Mouse (Mus musculus) c-Kit-positive CD71-positive TER-119-positive erythroid progenitor cells, embryonic 14.5 days (primary cell): ENCODE results near the gene Thada.

Experiments
- DNase-seq: peaks from one replicate; pipeline ENCODE4 v3.0.0-alpha.2; 2013; ENCODE audit warnings: low spot score

Thada gene

GRCm38 (mm10) chr17:84474312-84474711, 8.3 kb upstream of the Thada start:
- no peak for DNase-seq

GRCm38 (mm10) chr17:84435012-84435411, 31.0 kb downstream of the Thada start:
- DNase-seq = no peak

DNA sequence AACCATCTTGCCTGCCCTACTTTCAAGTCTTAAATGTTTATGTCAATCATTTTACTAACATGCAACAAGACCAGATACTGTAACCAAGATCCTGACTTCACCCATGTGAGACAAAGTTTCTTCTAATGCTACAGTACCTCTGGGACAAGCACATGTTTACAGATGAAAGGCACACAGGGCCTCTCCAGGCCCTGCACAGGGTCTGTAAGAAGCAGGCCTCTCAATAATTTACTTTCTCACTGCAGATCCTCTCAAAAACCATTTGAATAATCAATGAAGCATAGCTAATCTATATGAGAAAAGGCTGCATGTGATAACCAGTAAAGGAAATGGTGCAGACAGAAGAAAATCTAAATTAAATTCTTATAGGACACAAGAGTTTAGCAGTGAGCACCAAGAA, 31.8 kb downstream of the Thada start:
- no peak for DNase-seq

- DNase-seq = no peak
Measured at GRCm38 (mm10) chr17:84431991-84432390, 34.0 kb downstream of the Thada start.

- no peak for DNase-seq
Measured at GRCm38 (mm10) chr17:84424258-84424657, 41.7 kb downstream of the Thada start.

DNA sequence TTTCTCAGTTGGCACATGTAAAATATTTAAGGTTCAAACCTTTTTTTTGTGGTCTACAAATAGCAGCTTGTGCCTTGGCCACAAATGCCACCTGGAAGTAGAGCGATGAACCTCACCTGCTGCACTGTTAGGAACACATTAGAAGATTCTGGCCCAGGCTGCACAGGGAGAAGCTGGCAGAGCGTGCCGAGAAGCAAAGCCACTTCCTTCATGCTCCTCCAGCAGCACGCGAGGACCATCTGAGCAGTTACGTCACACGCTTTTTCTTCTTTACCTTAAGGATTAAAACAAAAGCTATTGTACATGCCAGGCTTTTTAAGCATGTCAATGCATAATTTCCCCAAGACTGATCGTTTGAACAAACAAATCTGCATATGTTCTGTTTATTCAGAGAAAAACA, 43.1 kb downstream of the Thada start:
- DNase-seq = no peak

DNA sequence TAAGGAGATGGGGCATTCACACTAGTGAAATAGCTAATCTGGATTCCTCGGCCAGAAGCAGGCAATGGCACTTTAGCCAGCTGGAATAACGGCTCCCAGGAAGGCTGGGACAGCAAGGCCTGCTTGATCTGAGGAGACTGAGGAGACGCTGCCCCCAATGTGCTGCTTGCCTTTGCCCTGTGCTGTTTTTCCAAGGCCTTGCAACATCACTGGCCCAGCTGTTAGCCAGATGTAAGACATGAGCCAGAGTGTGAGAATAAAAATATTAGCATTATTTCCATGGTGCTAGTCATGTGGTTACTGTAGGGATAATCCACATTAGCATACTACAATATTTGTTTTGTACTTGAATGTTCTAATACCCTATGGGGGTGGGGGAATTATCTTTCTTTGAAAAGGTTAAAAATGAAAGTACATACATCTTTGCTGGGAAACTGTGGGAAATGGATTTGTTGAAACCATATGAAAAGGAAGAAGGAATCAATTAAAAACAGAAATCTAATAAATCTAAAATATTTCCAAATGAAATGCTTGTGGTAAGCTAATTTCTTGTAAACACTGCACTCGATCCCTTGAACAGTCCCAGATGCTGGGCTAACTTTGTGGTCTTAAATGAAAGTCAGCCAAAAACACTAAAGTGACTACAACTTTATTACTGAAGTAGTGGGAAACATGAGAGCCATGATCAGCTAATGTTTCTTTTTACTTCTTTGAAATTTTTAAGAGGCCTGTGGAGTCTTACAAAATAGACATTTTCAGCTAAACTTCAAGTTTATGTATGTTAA, 43.8 kb downstream of the Thada start:
- no peak for DNase-seq

DNA sequence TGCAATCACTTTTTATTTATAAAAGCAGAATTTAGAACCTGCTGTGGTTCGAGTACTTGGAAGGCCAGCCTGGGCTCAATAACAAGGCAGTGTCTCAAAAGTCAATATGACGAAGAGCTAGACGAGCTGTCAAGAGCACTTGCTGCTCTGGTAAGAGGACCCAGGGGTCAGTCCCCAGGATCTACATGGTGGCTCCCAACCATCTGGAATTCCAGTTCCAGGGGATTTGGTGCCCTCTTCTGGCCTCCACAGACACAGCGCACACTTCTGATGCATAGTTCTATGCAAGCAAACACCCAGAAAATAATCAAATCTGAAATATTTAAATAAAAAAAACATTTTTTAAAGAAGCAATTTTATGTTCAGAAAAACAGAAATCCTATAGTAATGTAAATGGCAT, 45.0 kb downstream of the Thada start:
- DNase-seq = no peak

- DNase-seq = no peak
Measured at GRCm38 (mm10) chr17:84420276-84420639, 45.7 kb downstream of the Thada start.

GRCm38 (mm10) chr17:84419326-84420275, 46.4 kb downstream of the Thada start:
- no peak for DNase-seq

DNA sequence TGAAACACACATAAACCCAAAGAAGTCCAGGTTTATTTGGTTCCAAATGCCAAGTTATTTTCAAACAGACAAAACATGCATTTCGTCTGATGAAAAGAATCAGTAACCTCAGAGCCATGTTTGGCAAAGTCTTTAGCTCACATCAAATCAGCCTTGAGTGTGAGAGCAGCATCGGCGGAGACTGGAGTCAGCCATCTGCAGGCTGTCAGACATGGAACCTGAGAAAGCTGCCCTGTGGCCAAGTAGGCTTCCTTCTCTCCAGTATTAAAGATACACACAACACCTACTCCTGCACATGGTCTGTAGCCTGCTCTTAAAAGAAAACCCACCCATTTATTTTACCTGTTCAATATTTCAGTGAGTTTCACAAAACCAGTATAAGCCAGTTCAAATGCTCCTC, 50.1 kb downstream of the Thada start:
- DNase-seq = no peak

- no peak for DNase-seq
Measured at GRCm38 (mm10) chr17:84408731-84409130, 57.3 kb downstream of the Thada start.

DNA sequence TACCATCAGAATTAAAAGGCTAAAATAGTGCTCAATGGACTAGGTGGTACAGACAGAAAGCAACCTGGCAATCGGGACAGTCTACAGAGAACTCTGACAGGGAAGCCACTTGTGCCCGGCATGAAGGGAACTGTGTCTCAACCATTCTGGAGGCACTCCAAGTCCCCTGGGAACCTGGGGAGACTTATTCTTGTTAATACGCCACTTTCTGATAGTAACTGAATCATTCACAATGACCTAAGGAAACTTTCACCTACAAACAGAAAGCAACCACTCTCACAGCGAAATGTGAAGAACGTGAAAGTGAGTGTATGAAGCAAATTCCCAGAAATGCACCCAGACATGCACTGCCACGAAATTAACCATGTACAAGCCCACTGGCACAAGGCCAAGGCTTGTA, 60.4 kb downstream of the Thada start:
- DNase-seq = no peak

- no peak for DNase-seq
Measured at GRCm38 (mm10) chr17:84401796-84402195, 64.2 kb downstream of the Thada start.

DNA sequence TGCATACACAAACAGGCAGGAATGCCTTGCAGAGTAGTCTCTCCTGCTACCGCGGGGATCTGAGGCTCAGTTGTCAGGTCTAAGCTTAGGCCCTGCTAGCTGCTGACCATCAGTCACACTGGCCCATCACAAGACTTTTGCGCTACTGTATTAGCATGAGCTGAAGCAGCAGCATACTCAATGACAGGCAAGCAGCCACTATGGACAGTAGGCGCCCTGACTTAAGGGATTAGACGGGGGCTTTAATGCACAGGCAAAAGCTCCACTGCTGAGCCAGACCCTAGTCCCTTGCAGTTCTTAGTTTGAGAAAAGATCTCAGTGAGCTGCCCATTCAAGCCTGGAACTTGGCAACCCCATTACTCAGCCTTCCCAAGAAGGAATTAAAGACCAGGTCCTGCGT, 66.6 kb downstream of the Thada start:
- DNase-seq = no peak

GRCm38 (mm10) chr17:84390026-84390425, 76.0 kb downstream of the Thada start:
- DNase-seq = no peak

DNA sequence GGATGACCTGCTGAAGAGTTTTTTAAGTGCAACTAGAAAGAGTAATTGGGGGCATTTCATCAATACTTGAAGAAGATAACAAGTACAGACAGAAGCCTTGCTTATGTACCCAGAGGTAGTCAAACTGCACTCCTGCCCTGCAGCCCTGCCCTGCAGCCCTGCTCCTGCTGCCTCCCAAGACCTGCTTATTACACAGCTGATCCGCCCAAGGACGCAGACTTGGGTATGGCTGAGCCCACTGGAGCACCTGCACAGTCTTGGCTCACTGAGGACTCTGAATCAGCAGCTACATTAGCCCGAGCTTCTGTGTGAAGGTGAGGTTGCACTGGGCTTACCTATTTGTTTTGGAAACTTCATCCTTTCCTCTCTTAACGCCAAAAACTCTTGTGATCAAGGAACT, 79.8 kb downstream of the Thada start:
- no peak for DNase-seq

DNA sequence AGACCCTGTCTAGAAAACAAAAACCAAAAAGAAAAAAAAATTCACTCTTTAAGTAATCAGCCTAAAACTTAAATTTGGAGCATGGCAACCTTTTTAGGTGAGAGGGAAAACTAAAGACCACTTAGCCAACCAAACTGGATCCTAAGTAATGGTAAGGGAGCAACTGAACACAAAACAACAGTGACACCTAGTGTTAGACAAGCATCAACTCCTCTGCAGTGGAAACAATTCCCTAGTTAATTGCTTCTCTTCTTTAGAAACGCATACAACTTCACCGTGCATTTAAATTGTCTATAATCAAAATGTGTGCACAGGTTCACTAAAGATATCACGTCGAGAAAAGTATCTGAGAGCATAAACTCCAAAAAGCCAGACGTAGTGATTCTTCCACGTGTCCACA, 80.3 kb downstream of the Thada start:
- DNase-seq = peak; percentile 12

DNA sequence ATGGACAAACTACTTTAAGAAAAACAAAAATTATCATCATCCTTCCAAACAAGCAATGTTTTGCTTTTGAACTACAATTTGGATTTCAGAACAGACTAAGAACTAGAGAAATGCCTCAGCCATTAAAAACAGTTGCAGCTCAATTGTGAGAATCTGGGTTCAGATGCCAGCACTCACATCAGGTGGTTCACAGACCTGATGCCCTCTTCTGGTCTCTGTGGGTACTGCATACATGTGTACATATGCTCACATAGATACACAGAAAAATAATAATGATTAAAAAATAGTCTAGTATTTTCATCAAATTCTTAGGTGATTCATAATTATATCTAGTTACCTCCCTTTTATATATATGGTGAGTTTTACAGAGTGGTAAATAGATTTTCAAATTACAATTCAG, 81.3 kb downstream of the Thada start:
- peak; percentile 8 for DNase-seq

GRCm38 (mm10) chr17:84380340-84380739, 85.7 kb downstream of the Thada start:
- DNase-seq = no peak

- DNase-seq = no peak
Measured at GRCm38 (mm10) chr17:84376882-84377281, 89.1 kb downstream of the Thada start.

DNA sequence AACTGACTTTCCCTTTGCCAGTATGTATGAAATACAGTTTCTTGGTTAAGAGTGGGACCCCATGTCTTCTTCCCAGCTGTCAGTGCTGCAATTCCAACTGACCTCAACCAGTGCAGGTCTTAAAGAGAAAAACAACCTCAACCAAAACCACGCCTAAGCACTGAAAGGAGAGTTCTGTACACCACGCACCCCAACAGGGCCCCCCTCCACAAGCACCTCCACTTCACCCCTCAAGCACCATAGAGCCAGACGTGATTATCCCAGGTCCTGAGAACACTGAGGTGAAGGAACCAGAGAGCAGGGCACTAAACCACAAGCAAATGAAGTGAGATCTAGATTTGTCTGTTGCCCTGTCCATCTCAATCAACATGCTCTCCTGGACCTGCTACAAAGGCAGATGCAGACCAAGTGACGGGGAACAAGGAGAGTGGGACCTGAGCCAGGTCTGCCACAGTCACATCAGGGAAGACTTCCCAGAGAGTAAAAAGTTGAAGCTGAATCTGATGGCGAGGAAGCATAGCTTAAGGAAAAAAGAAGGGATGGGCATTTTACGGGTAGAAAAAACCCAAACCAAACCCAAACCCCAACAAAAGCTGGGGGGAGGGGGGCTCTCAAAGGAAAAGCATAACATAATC, 93.5 kb downstream of the Thada start:
- no peak for DNase-seq

GRCm38 (mm10) chr17:84370385-84370784, 95.6 kb downstream of the Thada start:
- no peak for DNase-seq
